Mouse (Mus musculus) layer of hippocampus, postnatal 10 days (tissue): ENCODE data around the gene Agpat4. TPM values are rescaled to one million over a fixed set of nuclear protein-coding genes. Genes with fewer than 3 reads are reported as not detected.

Source experiments
- DNase-seq, 2 experiments: peaks; one replicate each; pipeline ENCODE4 v3.0.0; 2021; ENCODE audit warnings: low spot score in 2 of 2
- total RNA-seq, 2 experiments: library from RNA; stranded (reverse); gene quantifications; 2 replicates each; pipeline ENCODE4 v1.2.3; 2021

Gene Agpat4
- total RNA-seq, 2 experiments from 2014 or later: 62.8 to 65.0 TPM

DNA sequence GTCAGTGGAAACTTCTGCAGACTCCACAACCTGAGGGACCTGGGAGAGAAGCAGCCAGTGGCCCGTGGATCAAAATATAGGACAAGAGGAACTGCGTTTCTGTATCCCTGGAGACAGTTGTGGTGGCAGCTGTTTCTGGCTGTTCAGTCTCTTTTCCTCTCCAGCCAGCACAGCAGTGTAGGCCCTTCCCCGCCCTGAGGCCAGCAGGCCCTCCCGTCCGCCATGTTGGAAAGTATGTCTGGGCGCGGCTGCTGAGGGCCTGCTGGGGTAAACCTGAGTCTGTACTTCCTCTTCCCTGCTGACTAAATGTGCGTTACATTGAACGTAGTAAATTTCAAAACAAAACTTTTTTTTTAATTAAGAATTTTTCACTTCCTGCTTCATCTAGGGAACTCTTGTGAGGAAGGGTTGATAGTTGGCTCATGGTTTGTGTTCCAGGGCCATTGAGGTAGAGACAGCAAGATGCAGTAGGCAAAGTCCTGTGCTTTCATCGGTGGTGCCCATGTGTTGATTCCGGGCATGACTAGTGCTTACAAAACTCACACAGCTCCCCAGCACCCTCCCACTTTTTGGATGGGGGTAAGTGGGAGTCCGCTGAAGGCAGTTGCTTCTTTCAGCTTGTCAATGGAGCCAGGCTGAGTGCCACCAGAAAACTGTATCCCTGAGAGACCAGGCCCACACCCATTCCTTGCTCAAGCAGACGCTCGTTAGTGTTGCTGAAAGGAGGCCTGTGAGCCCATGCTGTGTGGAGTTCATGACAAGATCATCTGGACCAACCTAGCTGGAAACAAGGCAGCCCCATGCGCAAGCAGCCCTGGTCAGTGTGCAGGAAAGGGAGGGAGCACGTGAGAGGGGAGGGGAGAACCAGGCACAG is 40.9 kb downstream of the Agpat4 start:
- DNase-seq: no peak

DNA sequence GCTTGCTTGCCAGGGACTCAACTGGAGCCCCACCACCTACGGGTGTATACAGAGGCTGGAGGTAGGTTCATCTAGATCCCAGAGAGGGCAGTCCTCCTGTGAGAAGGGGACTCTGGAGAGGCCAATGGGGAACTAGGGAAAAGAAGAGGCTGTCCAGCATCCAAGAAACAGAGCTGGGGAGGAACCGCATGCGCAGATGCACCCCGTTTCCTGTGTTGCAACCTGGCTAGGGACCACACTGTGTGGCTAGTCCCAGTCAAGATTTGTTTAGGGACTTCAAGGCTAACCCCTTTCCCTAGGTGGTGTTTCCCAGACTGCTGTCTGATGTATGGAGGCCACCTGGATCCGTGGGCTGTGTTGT is 41.5 kb downstream of the Agpat4 start:
- no peak for DNase-seq

DNA sequence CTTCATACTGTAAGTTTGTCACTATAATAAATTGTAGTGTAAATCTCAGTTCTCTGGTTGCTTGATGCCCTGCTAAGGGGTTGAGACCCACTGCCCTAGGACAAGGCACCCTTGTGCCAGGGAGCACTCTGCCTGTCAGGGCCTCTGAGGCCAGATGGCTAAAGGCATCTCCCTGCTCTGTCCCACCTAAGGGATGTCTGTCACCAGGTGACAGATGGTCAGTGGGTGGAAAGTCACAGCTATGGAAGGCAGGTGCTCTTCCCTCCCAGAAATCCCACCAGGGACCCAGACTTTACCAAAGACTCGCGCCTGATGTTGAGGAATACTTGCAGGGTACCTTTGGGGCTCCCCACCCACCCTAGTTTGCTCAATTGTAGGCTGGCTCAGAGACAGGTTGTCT is 42.0 kb downstream of the Agpat4 start:
- DNase-seq: no peak

GRCm38 (mm10) chr17:12160984-12161764 is 42.7 kb downstream of the Agpat4 start:
- DNase-seq: no peak

DNA sequence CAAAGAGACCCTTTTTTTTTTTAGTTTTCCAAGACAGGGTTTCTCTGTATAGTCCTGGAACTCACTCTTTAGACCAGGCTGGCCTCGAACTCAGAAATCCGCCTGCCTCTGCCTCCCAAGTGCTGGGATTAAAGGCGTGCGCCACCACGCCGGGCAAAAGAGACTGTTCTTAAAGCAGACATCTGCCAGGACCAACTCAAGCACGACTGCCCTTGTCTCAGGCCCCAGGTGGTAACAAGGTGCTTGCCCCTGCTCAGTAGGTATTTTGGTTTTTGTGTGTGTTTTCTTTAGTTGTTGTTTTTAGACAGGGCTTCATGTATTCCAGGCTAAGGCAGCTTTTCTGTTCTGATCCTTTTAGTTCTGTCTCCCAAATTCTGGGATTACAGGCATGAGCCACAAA is 43.4 kb downstream of the Agpat4 start:
- DNase-seq: no peak

DNA sequence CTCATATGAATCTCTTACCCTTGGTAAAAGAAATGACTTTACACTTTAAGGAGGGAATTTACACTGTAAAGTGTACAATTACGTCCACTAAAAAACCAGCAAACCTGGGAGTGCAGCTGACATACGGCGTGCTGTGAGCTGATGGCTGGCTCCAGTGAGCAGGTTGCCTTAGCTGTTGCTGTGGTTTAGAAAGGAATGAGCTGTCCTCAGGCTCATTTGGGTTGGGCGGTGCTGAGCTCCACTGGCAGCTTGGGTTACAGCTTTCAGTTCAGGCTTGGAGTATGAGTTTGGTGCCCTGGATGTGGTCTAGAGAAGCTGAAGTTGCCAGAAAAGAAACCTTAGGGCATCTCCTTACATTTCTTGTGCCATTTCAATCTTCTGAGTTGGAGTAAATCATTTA is 44.3 kb downstream of the Agpat4 start:
- no peak for DNase-seq

DNA sequence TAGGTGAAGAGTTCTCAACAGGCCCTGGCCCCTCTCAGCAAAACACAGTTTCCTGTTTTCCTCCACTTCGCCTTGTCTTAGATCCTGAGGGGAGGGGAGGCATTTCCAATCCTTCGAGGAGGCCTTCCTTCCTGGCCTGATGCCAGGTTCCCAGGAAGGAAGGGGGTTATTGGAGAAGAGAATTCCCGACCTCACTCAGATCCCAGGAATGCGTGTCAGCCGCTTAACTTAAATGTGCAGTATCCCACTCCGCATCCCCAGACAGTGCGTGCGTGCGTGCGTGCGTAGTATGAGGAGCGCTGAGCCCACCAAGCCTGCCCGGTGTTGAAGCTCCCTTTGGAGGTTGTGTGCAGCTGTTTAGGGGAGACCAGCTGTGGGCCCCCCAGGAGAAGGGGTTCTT is 44.9 kb downstream of the Agpat4 start:
- no peak for DNase-seq

- no peak for DNase-seq
These were observed 45.4 kb downstream of the Agpat4 start for GRCm38 (mm10) chr17:12163903-12164302.

- DNase-seq: no peak
These were observed 46.0 kb downstream of the Agpat4 start for GRCm38 (mm10) chr17:12164507-12164906.

- no peak for DNase-seq
These were observed 46.6 kb downstream of the Agpat4 start for GRCm38 (mm10) chr17:12165009-12165695.

- no peak for DNase-seq
These were observed 47.2 kb downstream of the Agpat4 start for GRCm38 (mm10) chr17:12165701-12166100.

GRCm38 (mm10) chr17:12168536-12168935 is 50.0 kb downstream of the Agpat4 start:
- DNase-seq: peak; percentile 54 to 66

GRCm38 (mm10) chr17:12169326-12169836 is 50.9 kb downstream of the Agpat4 start:
- no peak for DNase-seq

- no peak for DNase-seq
These were observed 52.4 kb downstream of the Agpat4 start for GRCm38 (mm10) chr17:12170791-12171497.

DNA sequence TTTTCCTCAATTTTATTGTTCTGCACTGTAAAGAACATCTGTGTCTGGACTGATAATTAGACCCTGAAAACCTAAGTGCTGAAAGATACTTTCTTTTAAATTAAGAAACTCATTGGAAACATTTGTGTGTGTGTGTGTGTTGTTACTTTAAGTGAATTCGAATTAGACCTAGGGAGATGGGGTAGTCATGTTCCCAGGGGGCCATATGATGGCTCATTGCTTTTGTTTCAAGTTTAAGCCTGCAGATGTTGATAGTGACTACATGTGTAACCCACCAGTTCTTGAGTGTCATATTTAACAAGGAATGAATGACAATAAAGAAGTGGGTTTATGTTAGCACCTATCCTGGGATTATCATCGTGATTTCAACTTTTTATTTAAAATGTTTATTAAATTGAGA is 53.2 kb downstream of the Agpat4 start:
- DNase-seq: no peak

- no peak for DNase-seq
These were observed 55.7 kb downstream of the Agpat4 start for GRCm38 (mm10) chr17:12174221-12174620.

DNA sequence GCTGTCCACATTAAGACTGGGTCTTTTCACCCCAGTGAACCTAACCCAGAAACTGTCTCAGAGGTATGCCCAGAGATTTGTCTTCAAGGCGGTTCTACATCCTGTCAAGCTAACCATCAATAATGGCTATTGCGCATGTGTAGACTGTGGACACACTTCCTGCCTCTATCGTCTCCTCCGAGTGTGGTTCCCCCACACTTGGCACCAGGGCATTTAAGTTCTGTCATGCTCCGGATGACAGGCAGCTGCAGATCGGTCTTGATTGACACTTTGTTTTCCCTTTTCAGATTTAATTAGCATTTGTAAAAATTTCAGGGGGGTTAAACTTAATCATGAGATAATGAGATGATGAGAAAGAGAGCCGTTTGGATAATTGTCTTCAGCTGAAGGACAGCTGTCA is 56.4 kb downstream of the Agpat4 start:
- no peak for DNase-seq

- no peak for DNase-seq
These were observed 57.1 kb downstream of the Agpat4 start for GRCm38 (mm10) chr17:12175626-12176025.

DNA sequence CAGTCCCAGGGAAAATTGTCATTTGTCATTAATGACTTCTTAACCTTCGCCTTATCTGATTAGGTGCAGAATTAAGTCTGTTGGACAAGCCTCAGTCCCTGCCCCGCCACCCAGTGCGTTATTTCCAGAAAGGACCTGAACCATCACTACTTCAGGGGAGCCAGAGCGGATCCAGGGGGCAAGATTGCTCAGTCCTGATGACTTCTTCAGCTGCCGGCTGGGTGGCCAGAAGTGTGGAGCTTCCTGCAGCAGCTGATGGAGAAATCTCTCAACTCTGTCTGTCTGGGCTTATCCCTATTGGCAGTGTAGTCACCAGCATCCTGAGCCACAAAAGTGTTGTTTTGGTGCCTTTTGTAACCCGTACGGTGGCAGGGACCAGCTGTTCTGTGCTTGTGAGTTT is 60.8 kb downstream of the Agpat4 start:
- DNase-seq: no peak

- no peak for DNase-seq
These were observed 61.3 kb downstream of the Agpat4 start for GRCm38 (mm10) chr17:12179766-12180165.
